Mouse (Mus musculus) MEL (cell line): Measurements from ENCODE around the gene Cadps. TPM values are rescaled to one million over a fixed set of nuclear protein-coding genes. Genes with fewer than 3 reads are reported as not detected.

Experiments used
- DNase-seq: peaks from one replicate; pipeline ENCODE4 v3.0.0; 2011; ENCODE audit warnings: low read depth, low spot score
- H3K27ac ChIP-seq: 2 replicates; pipeline ENCODE4 v1.5.1; 2012; ENCODE audit warnings: low read depth, mild to moderate bottlenecking, control low read depth, low read length, moderate library complexity; ENCODE audit not compliant: control insufficient read depth
- H3K27me3 ChIP-seq, 2 experiments: fragments of 150-350 bp in 1 of 2; sonication (generic) in 1 of 2; 2 replicates each; pipeline ENCODE4 v1.6.1; 2012; ENCODE audit warnings: low read length in 2 of 2, mild to moderate bottlenecking in 2 of 2, improper control_type of control experiment in 1 of 2, moderate library complexity in 1 of 2; ENCODE audit not compliant: insufficient read depth in 2 of 2, control insufficient read depth in 1 of 2
- H3K36me3 ChIP-seq, 2 experiments: 2 replicates each; pipeline ENCODE4 v1.6.1; 2012 to 2014; ENCODE audit warnings: low read length in 2 of 2, improper control_type of control experiment in 1 of 2, inconsistent platforms in 1 of 2, mild to moderate bottlenecking in 1 of 2; ENCODE audit not compliant: insufficient read depth in 2 of 2, control insufficient read depth in 1 of 2
- H3K4me1 ChIP-seq, 2 experiments: fragments of 150-350 bp in 1 of 2; sonication (generic) in 1 of 2; 2 replicates each; pipeline ENCODE4 v1.6.1; 2012; ENCODE audit warnings: low read length in 2 of 2, improper control_type of control experiment in 1 of 2, mild to moderate bottlenecking in 1 of 2; ENCODE audit not compliant: insufficient read depth in 2 of 2, control insufficient read depth in 1 of 2
- H3K4me3 ChIP-seq, 2 experiments: fragments of 150-350 bp in 1 of 2; sonication (generic) in 1 of 2; 2 replicates each; pipeline ENCODE4 v1.5.1; 2012; ENCODE audit warnings: low read depth in 2 of 2, low read length in 2 of 2, mild to moderate bottlenecking in 2 of 2, moderate library complexity in 2 of 2, control low read depth in 1 of 2, improper control_type of control experiment in 1 of 2; ENCODE audit not compliant: control insufficient read depth in 1 of 2, insufficient read depth in 1 of 2
- H3K79me2 ChIP-seq: 2 replicates; pipeline ENCODE4 v1.6.1; 2012; ENCODE audit warnings: mild to moderate bottlenecking, low read length, moderate library complexity; ENCODE audit not compliant: control insufficient read depth, poor library complexity, insufficient read depth
- H3K9ac ChIP-seq: 2 replicates; pipeline ENCODE4 v1.6.1; 2012; ENCODE audit warnings: low read depth, mild to moderate bottlenecking, control low read depth, low read length, moderate library complexity; ENCODE audit not compliant: control insufficient read depth, poor library complexity, severe bottlenecking
- H3K9me3 ChIP-seq: fragments of 150-350 bp; sonication (generic); replicated peaks from 2 replicates; pipeline ENCODE4 v1.6.1; 2012; ENCODE audit warnings: mild to moderate bottlenecking, low read length, improper control_type of control experiment, moderate library complexity; ENCODE audit not compliant: insufficient read depth
- BHLHE40 ChIP-seq: IDR thresholded peaks from 2 replicates; pipeline ENCODE4 v1.6.1; 2012; ENCODE audit warnings: low read depth, mild to moderate bottlenecking, inconsistent platforms, low read length, improper control_type of control experiment, borderline replicate concordance
- CHD2 ChIP-seq: IDR thresholded peaks from 2 replicates; pipeline ENCODE4 v1.6.1; 2011; ENCODE audit warnings: low read length, improper control_type of control experiment
- E2F4 ChIP-seq: IDR thresholded peaks from 2 replicates; pipeline ENCODE4 v1.6.1; 2011; ENCODE audit warnings: low read depth, low read length, improper control_type of control experiment, borderline replicate concordance
- ETS1 ChIP-seq: IDR thresholded peaks from 2 replicates; pipeline ENCODE4 v1.6.1; 2012; ENCODE audit warnings: low read depth, mild to moderate bottlenecking, inconsistent platforms, low read length, improper control_type of control experiment, moderate library complexity
- GABPA ChIP-seq: IDR thresholded peaks from 2 replicates; pipeline ENCODE4 v1.6.1; 2012; ENCODE audit warnings: low read depth, mild to moderate bottlenecking, inconsistent platforms, low read length, improper control_type of control experiment, moderate library complexity
- JUND ChIP-seq: IDR thresholded peaks from 2 replicates; pipeline ENCODE4 v1.6.1; 2011; ENCODE audit warnings: low read depth, mild to moderate bottlenecking, improper control_type of control experiment, low read length
- KAT2A ChIP-seq: conservative IDR thresholded peaks from 2 replicates; pipeline ENCODE4 v1.6.1; 2012; ENCODE audit warnings: low read depth, low read length, improper control_type of control experiment, inconsistent platforms
- MAX ChIP-seq: IDR thresholded peaks from 2 replicates; pipeline ENCODE4 v1.6.1; 2011; ENCODE audit warnings: low read length, improper control_type of control experiment
- MAZ ChIP-seq: IDR thresholded peaks from 2 replicates; pipeline ENCODE4 v1.6.1; 2012; ENCODE audit warnings: low read depth, mild to moderate bottlenecking, inconsistent platforms, low read length, improper control_type of control experiment
- MEF2A ChIP-seq: IDR thresholded peaks from 2 replicates; pipeline ENCODE4 v1.6.1; 2014; ENCODE audit warnings: low read depth, mild to moderate bottlenecking, inconsistent platforms, low read length, improper control_type of control experiment; ENCODE audit not compliant: poor library complexity, insufficient replicate concordance, severe bottlenecking; ENCODE audit errors: extremely low read depth
- MXI1 ChIP-seq: IDR thresholded peaks from 2 replicates; pipeline ENCODE4 v1.6.1; 2011; ENCODE audit warnings: mild to moderate bottlenecking, low read depth, low read length, improper control_type of control experiment
- MYB ChIP-seq: IDR thresholded peaks from 2 replicates; pipeline ENCODE4 v1.6.1; 2011; ENCODE audit warnings: mild to moderate bottlenecking, low read depth, low read length, improper control_type of control experiment
- NRF1 ChIP-seq: IDR thresholded peaks from 2 replicates; pipeline ENCODE4 v1.6.1; 2014; ENCODE audit warnings: low read depth, mild to moderate bottlenecking, inconsistent platforms, low read length, improper control_type of control experiment, moderate library complexity; ENCODE audit not compliant: poor library complexity, insufficient read depth, severe bottlenecking
- POLR2A ChIP-seq, 2 experiments: IDR thresholded peaks; 2 replicates each; pipeline ENCODE4 v1.6.1; 2011 to 2012; ENCODE audit warnings: low read length in 2 of 2, mild to moderate bottlenecking in 2 of 2, control low read depth in 1 of 2, improper control_type of control experiment in 1 of 2, low read depth in 1 of 2, moderate library complexity in 1 of 2; ENCODE audit not compliant: control insufficient read depth in 1 of 2, insufficient read depth in 1 of 2, poor library complexity in 1 of 2
- RAD21 ChIP-seq: IDR thresholded peaks from 2 replicates; pipeline ENCODE4 v1.6.1; 2011; ENCODE audit warnings: mild to moderate bottlenecking, low read depth, low read length, improper control_type of control experiment
- SIN3A ChIP-seq: IDR thresholded peaks from 2 replicates; pipeline ENCODE4 v1.6.1; 2012; ENCODE audit warnings: low read length, improper control_type of control experiment, inconsistent platforms
- SMC3 ChIP-seq: IDR thresholded peaks from 2 replicates; pipeline ENCODE4 v1.6.1; 2011; ENCODE audit warnings: low read depth, low read length, improper control_type of control experiment
- TBP ChIP-seq: IDR thresholded peaks from 2 replicates; pipeline ENCODE4 v1.8.0; 2011; ENCODE audit warnings: low read depth, low read length, improper control_type of control experiment
- UBTF ChIP-seq: IDR thresholded peaks from 2 replicates; pipeline ENCODE4 v1.6.1; 2012; ENCODE audit warnings: low read depth, mild to moderate bottlenecking, inconsistent platforms, low read length, improper control_type of control experiment, moderate library complexity, borderline replicate concordance; ENCODE audit not compliant: insufficient read depth
- USF2 ChIP-seq, 2 experiments: IDR thresholded peaks; 2 replicates each; pipeline ENCODE4 v1.6.1; 2011 to 2012; ENCODE audit warnings: improper control_type of control experiment in 2 of 2, low read length in 2 of 2, borderline replicate concordance in 1 of 2, inconsistent platforms in 1 of 2, low read depth in 1 of 2, mild to moderate bottlenecking in 1 of 2; ENCODE audit not compliant: insufficient read depth in 1 of 2
- ZKSCAN1 ChIP-seq: IDR thresholded peaks from 2 replicates; pipeline ENCODE4 v1.6.1; 2012; ENCODE audit warnings: low read depth, mild to moderate bottlenecking, inconsistent platforms, low read length, improper control_type of control experiment, moderate library complexity
- ZMIZ1 ChIP-seq: IDR thresholded peaks from 2 replicates; pipeline ENCODE4 v1.6.1; 2012; ENCODE audit warnings: low read depth, mild to moderate bottlenecking, inconsistent platforms, low read length, improper control_type of control experiment, moderate library complexity
- ZNF384 ChIP-seq: IDR thresholded peaks from 2 replicates; pipeline ENCODE4 v1.6.1; 2012; ENCODE audit warnings: low read depth, mild to moderate bottlenecking, inconsistent platforms, low read length, improper control_type of control experiment
- polyA plus RNA-seq, 2 experiments: library from polyadenylated mRNA; stranded (reverse) in 1 of 2; unstranded in 1 of 2; fragments of >175 nt in 1 of 2; fragments of >200 nt in 1 of 2; gene quantifications; 2 replicates each; pipeline versions ENCODE4 v1.2.1 to v1.2.4; 2012; ENCODE audit warnings: low replicate concordance in 2 of 2, low read depth in 1 of 2; ENCODE audit not compliant: insufficient read length in 2 of 2, insufficient read depth in 1 of 2, missing spikeins in 1 of 2
- total RNA-seq: library from RNA; depleted of rRNA; stranded (reverse); fragments of 300-350 nt; gene quantifications from 2 replicates; pipeline ENCODE4 v1.2.3, GENCODE M21; 2012

Gene Cadps
- total and polyA plus RNA-seq, 3 experiments, result not detected

- no peaks in the 10 kb centered on the region for H3K4me1 ChIP-seq
- TF ChIP-seq MAZ (no peak), ZMIZ1 (no peak), POLR2A (IDR thresholded peaks at IDR 0.05; ENCODE audit: control insufficient read depth in 1 of 2, insufficient read depth in 1 of 2, low read depth in 1 of 2, low read length in 2 of 2, poor library complexity in 1 of 2) (no peak), MXI1 (no peak), USF2 (IDR thresholded peaks at IDR 0.05; ENCODE audit: borderline replicate concordance in 1 of 2, insufficient read depth in 1 of 2, low read depth in 1 of 2, low read length in 2 of 2) (no peak)
- H3K9me3 ChIP-seq, result no peaks in the 10 kb centered on the region
- H3K4me3 ChIP-seq, result no peak overlapping the region
- H3K9ac ChIP-seq, result no peak overlapping the region
- no peak for DNase-seq
- no peak overlapping the region for H3K27ac ChIP-seq
- H3K36me3 ChIP-seq, result no peaks in the 10 kb centered on the region
- H3K79me2 ChIP-seq, result no peaks in the 10 kb centered on the region
- no peaks in the 10 kb centered on the region for H3K27me3 ChIP-seq
Observed at GRCm38 (mm10) chr14:12685015-12685414, 137.9 kb downstream of the Cadps start.

- TF ChIP-seq MEF2A (no peak), CHD2 (no peak), USF2 (IDR thresholded peaks at IDR 0.05; ENCODE audit: borderline replicate concordance in 1 of 2, insufficient read depth in 1 of 2, low read depth in 1 of 2, low read length in 2 of 2) (no peak), MYB (no peak), JUND (no peak)
- Histone ChIP-seq H3K4me3 (no peak overlapping the region), H3K4me1 (no peaks in the 10 kb centered on the region), H3K27me3 (no peaks in the 10 kb centered on the region), H3K36me3 (no peaks in the 10 kb centered on the region), H3K27ac (no peak overlapping the region), H3K9me3 (no peaks in the 10 kb centered on the region), H3K79me2 (no peaks in the 10 kb centered on the region), H3K9ac (no peak overlapping the region)
- no peak for DNase-seq
Observed at GRCm38 (mm10) chr14:12680819-12681638, 141.8 kb downstream of the Cadps start.

- Histone ChIP-seq H3K79me2 (no peaks in the 10 kb centered on the region), H3K27ac (no peak overlapping the region), H3K9ac (no peak overlapping the region), H3K36me3 (no peaks in the 10 kb centered on the region), H3K4me1 (no peaks in the 10 kb centered on the region), H3K27me3 (no peaks in the 10 kb centered on the region), H3K4me3 (no peak overlapping the region), H3K9me3 (no peaks in the 10 kb centered on the region)
- no peak for DNase-seq
- TF ChIP-seq BHLHE40 (no peak), ZNF384 (no peak), KAT2A (no peak), TBP (no peak), MXI1 (no peak), UBTF (no peak), MAZ (no peak), ZMIZ1 (no peak), RAD21 (no peak), E2F4 (no peak), SIN3A (no peak), SMC3 (no peak), ZKSCAN1 (no peak), NRF1 (no peak), ETS1 (no peak), GABPA (no peak), MAX (no peak)
Observed at GRCm38 (mm10) chr14:12661430-12661829, 161.4 kb downstream of the Cadps start.
